Mouse (Mus musculus) kidney, adult 2 months (tissue): ENCODE results near the gene Taf11. TPM values are rescaled to one million over a fixed set of nuclear protein-coding genes. Genes with fewer than 3 reads are reported as not detected.

Experiments used
- DNase-seq: peaks from one replicate; pipeline ENCODE4 v3.0.0; 2021
- H3K27ac ChIP-seq: fragments of 200-500 bp; 2 replicates; pipeline ENCODE4 v1.5.1; 2012; ENCODE audit warnings: low read depth, low read length, control low read depth, inconsistent platforms; ENCODE audit not compliant: insufficient read depth
- H3K27me3 ChIP-seq: fragments of 200-500 bp; replicated peaks from 2 replicates; pipeline ENCODE4 v1.6.1; 2012; ENCODE audit warnings: mild to moderate bottlenecking, moderate library complexity, low read length, inconsistent platforms; ENCODE audit not compliant: control insufficient read depth, insufficient read depth
- H3K36me3 ChIP-seq: fragments of 200-500 bp; 2 replicates; pipeline ENCODE4 v1.6.1; 2012; ENCODE audit warnings: mild to moderate bottlenecking, moderate library complexity, low read length, inconsistent platforms; ENCODE audit not compliant: control insufficient read depth, insufficient read depth
- H3K4me1 ChIP-seq: fragments of 200-500 bp; 2 replicates; pipeline ENCODE4 v1.6.1; 2011; ENCODE audit warnings: low read length; ENCODE audit not compliant: control insufficient read depth, insufficient read depth
- H3K4me3 ChIP-seq: fragments of 200-500 bp; 2 replicates; pipeline ENCODE4 v1.5.1; 2011; ENCODE audit warnings: mild to moderate bottlenecking, low read depth, low read length, control low read depth; ENCODE audit not compliant: insufficient read depth
- CTCF ChIP-seq: fragments of 200-500 bp; conservative IDR thresholded peaks from 2 replicates; pipeline ENCODE4 v1.5.1; 2011; ENCODE audit warnings: low read depth, mild to moderate bottlenecking, control low read depth, low read length, moderate library complexity, mixed read lengths; ENCODE audit not compliant: insufficient read depth, insufficient read length
- POLR2A ChIP-seq: fragments of 200-500 bp; IDR thresholded peaks from one replicate; pipeline ENCODE4 v1.6.1; 2011; ENCODE audit warnings: low read depth, low read length, control low read depth
- WGBS: fragments of 180-500 bp; shearing (Covaris S2); methylation state at CpG from one replicate; pipeline ENCODE4 v1.1.7; 2018; 5-methylcytosine and 5-hydroxymethylcytosine counted together
- polyA plus RNA-seq: library from polyadenylated mRNA; depleted of rRNA; stranded (reverse); fragments of >200 nt; gene quantifications from 2 replicates; pipeline ENCODE4 v1.2.3, GENCODE M21; 2012

Gene Taf11
- polyA plus RNA-seq, 1 experiment, result 15.3 TPM

DNA sequence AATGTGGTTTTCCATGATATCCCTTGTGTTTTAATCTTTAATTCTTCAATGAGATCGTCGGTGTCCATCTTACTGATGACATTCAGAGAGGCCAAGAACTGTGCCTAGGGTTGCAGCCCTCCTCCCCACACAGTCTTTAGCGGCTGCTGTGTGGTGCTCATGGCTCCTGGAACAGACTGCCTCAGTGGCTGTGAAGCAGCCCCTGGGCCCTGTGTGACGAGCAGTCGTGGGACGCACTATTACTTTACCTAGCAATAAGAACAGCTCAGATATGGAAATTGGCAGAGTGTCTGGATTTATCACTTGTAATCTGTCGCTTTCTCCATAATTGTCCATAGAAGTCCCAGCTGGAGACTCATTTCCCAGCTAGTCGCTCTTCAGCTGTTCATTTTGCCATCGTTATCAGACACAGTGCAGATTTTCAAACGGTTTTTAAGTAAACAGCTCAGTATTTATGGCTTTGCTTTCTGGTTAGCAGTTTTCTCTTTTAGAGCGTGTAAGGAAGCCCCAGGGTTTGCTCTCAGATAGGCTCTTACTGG lies 12.6 kb upstream of the Taf11 start:
- 81% methylated on average over 11 of the region's 11 CpGs for WGBS
- no peak for DNase-seq
- Histone ChIP-seq H3K27ac (no peak overlapping the region), H3K27me3 (no peaks in the 10 kb centered on the region), H3K4me1 (peaks cover 21% of the 10 kb centered on the region), H3K4me3 (no peak overlapping the region), H3K36me3 (no peaks in the 10 kb centered on the region)
- TF ChIP-seq CTCF (no peak), POLR2A (no peak)

DNA sequence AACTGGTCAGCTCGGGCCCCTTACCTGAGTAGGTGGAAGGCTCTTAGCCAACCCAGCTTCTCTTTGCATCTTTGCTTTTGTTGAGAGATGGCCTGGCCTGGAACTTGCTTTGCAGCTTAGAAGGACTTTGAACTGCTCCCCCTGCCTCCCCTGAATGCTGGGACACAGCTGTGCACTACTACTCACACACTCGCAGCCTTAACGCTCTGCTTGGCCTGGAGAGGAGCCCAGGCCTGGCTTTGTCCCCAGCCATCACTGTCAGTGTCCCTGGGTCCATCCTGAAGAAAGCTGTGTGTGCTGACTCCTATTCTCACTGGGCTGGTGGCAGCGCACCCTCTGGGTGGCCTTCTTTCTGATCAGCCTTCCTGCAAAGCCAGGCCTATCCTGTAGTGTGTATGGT lies 11.0 kb upstream of the Taf11 start:
- Histone ChIP-seq H3K4me1 (peaks cover 18% of the 10 kb centered on the region), H3K27ac (no peak overlapping the region), H3K4me3 (no peak overlapping the region), H3K36me3 (no peaks in the 10 kb centered on the region), H3K27me3 (no peaks in the 10 kb centered on the region)
- 54% methylated on average over 4 of the region's 4 CpGs for WGBS
- no peak for TF ChIP-seq POLR2A
- TF ChIP-seq CTCF, result no peak
- peak; percentile 85 for DNase-seq

DNA sequence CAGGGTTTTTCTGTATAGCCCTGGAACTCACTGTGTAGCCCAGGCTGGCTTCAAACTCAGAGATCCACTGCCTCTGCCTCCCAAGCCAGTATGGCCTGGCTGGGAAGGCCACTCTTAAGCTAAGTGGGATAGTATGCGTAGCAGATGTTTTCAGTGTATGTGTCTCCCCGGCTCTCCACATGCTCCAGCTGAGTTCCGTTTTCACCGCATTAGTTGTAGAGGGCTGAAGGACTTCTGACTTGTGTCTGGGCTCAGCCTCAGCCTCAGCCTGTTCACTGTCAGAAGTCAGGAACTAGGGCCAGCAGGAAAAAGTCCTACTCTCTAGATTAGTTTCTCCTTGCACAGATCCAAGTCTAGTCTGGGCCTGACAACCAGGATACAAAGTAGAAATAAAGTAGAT lies 6.7 kb upstream of the Taf11 start:
- DNase-seq, result no peak
- Histone ChIP-seq H3K4me1 (peaks cover 9% of the 10 kb centered on the region), H3K27me3 (no peaks in the 10 kb centered on the region), H3K36me3 (no peaks in the 10 kb centered on the region; the same call in 1 of the 2 replicates), H3K4me3 (no peak overlapping the region), H3K27ac (no peak overlapping the region)
- 78% methylated on average over 4 of the region's 4 CpGs for WGBS
- TF ChIP-seq POLR2A (no peak), CTCF (no peak)

DNA sequence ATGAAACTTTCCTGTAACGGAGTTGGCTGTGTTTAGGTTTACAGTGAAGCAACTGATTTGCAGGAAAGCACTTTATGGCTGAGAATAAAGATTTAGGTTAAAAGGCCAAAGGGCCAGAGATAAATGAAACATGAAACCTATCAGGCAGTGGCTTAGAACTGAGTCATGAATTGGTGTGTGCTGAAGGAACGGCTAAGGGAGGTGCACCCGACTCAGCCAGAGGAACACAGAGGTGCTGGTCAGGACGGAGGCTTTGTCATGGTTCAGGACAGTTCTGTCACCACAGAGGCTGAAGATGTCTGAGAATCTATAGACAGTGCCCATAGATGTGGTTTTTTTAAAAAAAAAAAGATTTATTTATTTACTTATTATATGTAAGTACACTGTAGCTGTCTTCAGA lies 5.1 kb upstream of the Taf11 start:
- Histone ChIP-seq H3K27ac (no peak overlapping the region), H3K36me3 (no peaks in the 10 kb centered on the region; the same call in 1 of the 2 replicates), H3K4me1 (peaks cover 8% of the 10 kb centered on the region; the same call in 1 of the 2 replicates), H3K4me3 (no peak overlapping the region), H3K27me3 (no peaks in the 10 kb centered on the region)
- 84% methylated on average over 4 of the region's 4 CpGs for WGBS
- TF ChIP-seq POLR2A (no peak), CTCF (no peak)
- no peak for DNase-seq

DNA sequence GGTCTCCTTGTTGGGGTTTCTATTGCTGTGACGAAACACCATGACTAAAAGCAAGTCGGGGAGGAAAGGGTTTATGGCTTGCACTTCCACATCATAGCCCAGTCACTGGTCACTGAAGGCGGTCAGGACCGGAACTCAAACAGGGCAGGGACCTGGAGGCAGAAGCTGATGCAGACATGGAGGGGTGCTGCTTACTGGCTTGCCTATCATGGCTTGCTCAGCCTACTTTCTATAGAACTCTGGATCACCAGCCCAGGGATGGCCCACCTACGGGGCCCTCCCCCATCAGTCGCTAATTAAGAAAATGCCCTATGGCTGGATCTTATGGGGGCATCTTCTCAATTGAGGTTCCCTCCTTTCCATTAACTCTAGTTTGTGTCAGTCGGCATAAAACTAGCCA lies 1.7 kb upstream of the Taf11 start:
- WGBS, result 81% methylated on average over 7 of the region's 7 CpGs
- H3K4me3 ChIP-seq, result no peak overlapping the region
- no peak for TF ChIP-seq CTCF
- TF ChIP-seq POLR2A, result no peak

DNA sequence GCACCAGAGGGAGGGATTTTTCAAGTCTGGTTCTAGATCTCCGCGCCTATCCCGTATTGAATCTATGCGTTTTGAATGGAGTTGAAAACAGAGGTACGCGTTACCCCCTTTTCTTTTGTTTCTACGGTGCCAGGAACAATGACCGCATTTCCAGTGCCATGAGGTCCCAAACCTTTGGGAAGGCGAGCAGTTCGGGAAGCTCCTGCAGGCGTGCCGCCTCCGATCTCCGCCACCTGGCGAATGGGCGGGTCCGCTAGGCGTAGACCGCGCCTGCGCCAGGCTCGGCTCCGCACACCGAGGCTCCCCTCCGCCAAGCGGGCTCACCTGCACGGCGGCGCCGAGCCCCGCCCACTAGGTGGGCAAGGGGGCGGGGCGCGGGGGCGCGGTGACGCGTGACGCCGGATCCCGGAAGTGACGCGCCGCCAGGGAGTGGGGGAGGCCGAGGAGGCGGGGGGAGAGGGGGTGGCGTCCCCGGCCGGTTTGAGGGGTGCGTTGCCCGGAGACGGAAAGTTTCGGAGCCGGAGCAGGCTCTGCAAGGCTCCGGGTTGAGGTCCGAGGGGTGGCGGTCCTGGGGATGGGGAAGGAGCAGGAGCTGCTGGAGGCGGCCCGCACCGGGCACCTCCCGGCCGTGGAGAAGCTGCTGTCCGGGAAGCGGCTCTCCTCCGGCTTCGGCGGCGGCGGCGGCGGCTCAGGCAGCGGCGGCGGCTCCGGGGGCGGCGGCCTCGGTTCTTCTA lies 589 bp downstream of the Taf11 start, which contains the start of gene Anks1:
Gene Anks1 (plus strand): TSS at position 419 of the 734 bp plus-strand sequence.
- peak within 1 kb of the TSS; percentile 84 for H3K4me3 ChIP-seq
- WGBS, result under 1% methylated on average over 74 of the region's 78 CpGs

More for the DNA sequence above, 1.7 kb upstream of the Taf11 start:
- Histone ChIP-seq H3K36me3 (no peaks in the 10 kb centered on the region; the same call in 1 of the 2 replicates), H3K27ac (no peak overlapping the region), H3K4me1 (peaks cover 8% of the 10 kb centered on the region; the same call in 1 of the 2 replicates), H3K27me3 (no peaks in the 10 kb centered on the region)
- DNase-seq, result no peak

DNA sequence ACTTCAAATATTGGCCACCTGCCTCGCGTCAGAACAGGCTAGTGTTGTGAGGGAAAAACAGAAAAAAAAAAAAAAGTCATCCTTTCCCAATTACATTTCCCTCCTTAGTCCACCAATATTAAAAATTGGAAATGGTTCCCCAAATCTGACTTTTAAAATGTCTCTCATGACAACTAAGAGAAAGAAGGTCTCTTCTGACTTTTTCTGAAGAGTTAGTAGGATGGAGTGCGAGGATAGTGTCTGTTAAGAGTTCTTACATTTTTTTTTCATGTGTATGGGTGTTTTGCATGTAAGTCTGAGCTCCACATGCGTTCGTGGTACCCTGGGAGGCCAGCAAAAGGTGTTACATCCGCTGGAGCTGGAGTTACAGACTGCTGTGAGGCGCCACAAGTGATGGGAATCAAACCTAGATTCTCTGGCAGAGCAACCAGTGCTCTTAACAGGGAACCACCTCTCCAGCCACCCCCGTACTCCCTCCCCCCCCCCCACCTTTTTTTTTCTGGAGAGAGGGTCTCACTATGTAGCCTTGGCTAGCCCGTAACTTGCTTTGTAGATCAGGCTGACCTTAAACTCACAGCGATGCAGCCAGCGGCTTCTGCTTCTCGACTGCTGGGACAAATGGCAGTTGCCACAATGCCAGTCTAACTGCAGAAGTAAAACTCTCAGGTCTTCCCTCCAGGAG lies 1.3 kb downstream of the Taf11 start:
- DNase-seq, result peak; percentile 27
- H3K4me3 ChIP-seq, result peak overlapping the region; percentile 84
- peak overlapping the region; percentile 40; the same call in 1 of the 2 replicates for H3K27ac ChIP-seq
- no peaks in the 10 kb centered on the region for H3K27me3 ChIP-seq
- under 1% methylated on average over 12 of the region's 12 CpGs for WGBS
- peaks cover 8% of the 10 kb centered on the region; the same call in 1 of the 2 replicates for H3K4me1 ChIP-seq
- TF ChIP-seq CTCF, result peak; percentile 42
- TF ChIP-seq POLR2A, result no peak
- H3K36me3 ChIP-seq, result no peaks in the 10 kb centered on the region; the same call in 1 of the 2 replicates

More for the DNA sequence above, 589 bp downstream of the Taf11 start, which contains the start of gene Anks1:
- Histone ChIP-seq H3K36me3 (no peaks in the 10 kb centered on the region; the same call in 1 of the 2 replicates), H3K27me3 (no peaks in the 10 kb centered on the region), H3K27ac (peak within 1 kb of the TSS; percentile 80), H3K4me1 (peaks cover 8% of the 10 kb centered on the region; the same call in 1 of the 2 replicates)
- peak; percentile 93 for DNase-seq
- TF ChIP-seq CTCF (no peak), POLR2A (no peak)
